Mouse (Mus musculus): ENCODE measurements around the gene Pcdh9.
"Not testable (repeated sequence)": the region's sequence is repeated elsewhere in the genome, so short reads cannot be mapped to it uniquely, and the experiment has no call there.

The Pcdh9 gene

GRCm38 (mm10) chr14:93381163-93381562, 509.3 kb downstream of the Pcdh9 start:
- DNase-seq (ENCODE audit: low read depth, low spot score) = peak; percentile 60

DNA sequence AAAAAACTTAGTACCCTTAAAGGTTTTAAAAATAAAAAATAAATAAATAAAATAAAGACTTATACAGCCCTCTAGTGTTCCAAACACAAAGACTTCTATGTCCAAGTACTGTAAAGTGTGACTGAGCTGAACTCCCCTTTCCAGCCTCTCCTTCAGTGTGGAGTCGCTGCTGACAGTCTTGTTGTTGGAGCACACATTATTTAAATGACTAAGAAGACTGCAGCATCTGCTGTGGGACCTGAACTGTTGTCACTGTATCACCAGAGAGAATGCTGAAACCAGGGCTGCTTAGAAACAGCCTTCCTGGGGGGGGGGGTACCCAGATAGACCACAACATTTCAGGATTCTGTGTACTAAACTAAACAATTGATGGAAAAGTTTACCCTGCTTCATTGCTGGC, 509.7 kb downstream of the Pcdh9 start:
- peak; percentile 21 for DNase-seq (ENCODE audit: low read depth, low spot score)

DNA sequence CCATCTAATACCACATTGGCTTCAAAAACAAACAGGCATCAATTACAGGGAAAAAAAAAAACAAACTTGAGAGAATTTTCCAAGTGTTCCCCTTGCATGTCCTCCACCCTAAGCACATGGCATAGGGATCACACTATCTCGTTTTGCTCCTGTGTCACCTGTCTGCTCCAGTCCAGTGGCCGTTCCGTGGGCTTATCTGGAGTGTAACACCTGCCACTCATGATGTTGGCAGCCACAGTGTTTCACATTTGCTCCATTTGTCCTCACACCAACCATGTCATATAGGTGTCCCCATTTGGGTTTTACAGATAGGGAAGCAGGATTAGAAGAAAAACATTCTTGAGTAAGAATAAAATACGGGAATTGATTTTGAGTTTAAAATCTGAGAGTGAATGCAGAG, 514.3 kb downstream of the Pcdh9 start:
- DNase-seq (ENCODE audit: low read depth, low spot score) = no peak

- peak; percentile 21 for DNase-seq (ENCODE audit: low read depth, low spot score)
Measured at GRCm38 (mm10) chr14:93374181-93374580, 516.3 kb downstream of the Pcdh9 start.

GRCm38 (mm10) chr14:93354150-93354549, 536.3 kb downstream of the Pcdh9 start:
- DNase-seq (ENCODE audit: low read depth, low spot score) = no peak

GRCm38 (mm10) chr14:93350906-93351305, 539.6 kb downstream of the Pcdh9 start:
- peak; percentile 61 for DNase-seq (ENCODE audit: low read depth, low spot score)

DNA sequence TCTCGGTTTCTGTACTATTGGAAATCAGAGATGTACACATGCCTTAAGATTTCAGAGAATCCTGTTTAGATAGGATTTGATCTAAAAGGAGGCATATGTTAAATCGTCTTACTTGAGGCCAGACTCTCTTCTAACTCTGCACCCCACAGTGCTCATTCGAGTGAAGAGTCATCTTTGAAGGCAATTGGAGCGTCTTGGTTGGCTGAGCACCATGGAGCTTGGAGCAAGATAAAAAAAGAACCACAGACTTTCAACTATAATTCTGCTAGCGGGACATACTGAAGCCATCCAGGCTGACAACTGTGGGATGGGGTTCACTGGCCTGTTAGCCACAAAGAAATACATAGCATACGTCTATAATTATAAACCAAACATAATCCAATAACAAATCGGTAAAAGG, 541.3 kb downstream of the Pcdh9 start:
- no peak for DNase-seq (ENCODE audit: low read depth, low spot score)

DNA sequence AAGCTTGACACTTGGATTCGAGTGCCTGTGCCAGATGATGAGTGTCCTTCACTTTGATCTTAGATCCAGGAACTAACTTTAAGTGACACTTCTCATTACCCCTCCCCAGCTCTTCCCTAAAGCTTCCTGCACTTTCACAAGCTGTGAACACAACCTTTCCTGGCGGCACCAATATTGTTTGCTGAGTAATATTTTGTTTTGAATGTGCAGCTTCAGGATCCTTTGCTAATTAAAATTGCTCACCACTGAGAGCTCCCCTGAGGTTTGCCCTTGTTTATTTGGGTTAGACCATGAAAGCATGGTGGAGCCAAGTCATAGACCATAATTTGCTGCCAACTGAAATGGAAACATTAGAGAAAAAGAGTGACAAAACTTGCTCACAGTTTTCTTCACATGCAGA, 543.4 kb downstream of the Pcdh9 start:
- no peak for DNase-seq (ENCODE audit: low read depth, low spot score)

DNA sequence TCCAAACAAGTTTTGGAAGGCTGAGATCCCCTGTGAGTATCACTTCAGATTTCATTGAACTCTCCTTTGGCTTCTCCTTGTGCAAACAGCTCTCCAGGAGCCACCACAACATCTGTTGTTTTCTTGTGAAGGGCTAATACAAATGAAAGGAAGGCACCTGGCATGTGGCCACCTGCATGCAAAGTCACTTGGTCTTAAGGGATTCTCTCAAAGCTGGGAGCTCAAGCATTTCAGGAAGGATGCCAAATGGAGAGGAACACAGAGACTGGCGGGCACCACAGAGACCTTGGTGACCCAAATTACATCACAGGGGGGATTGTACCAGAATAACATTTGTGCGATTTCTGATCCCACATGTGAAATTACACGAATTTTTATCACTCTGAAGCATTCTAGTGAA, 547.7 kb downstream of the Pcdh9 start:
- DNase-seq (ENCODE audit: low read depth, low spot score) = no peak

- DNase-seq (ENCODE audit: low read depth, low spot score) = no peak
Measured at GRCm38 (mm10) chr14:93341390-93341789, 549.1 kb downstream of the Pcdh9 start.

DNA sequence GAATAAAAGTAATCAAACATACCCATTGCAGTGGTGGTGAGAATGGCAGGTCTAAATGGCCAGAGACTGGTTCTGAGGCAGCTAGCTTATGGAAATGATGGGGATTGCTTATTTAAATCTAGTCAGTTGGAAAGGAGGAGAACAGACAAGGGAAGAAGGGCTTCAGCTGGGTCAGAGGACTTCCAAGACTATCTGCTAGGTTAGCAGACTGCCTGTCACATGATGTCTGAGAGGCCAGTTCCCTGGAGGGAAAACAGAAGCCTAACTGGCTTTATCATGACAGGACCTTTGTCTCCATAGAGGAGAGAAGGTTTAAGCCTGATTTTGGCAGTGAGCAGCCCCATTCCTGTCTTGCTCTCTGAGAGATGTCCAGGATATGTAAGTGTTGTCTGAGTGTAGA, 561.2 kb downstream of the Pcdh9 start:
- no peak for DNase-seq (ENCODE audit: low read depth, low spot score)

- no peak for DNase-seq (ENCODE audit: low read depth, low spot score)
Measured at GRCm38 (mm10) chr14:93317393-93317792, 573.1 kb downstream of the Pcdh9 start.

DNA sequence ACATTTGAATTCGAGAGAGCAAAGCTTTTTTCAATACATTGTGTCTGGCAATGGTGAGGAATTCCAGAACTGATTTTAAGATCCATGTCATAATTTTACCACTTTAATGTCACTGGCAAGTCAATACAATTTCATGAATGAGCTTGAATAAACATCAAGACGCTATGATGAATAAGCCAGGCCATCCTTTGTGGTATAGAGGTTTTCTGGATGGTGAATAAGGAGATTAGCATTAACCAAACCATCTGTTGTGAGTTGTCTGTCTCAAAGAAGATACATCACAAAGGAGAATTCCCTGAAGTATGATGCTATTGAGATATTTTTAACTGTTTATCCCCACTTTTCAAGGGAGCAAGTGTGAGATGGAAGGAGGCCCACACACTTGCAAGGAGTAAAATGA, 602.1 kb downstream of the Pcdh9 start:
- no peak for DNase-seq (ENCODE audit: low read depth, low spot score)

DNA sequence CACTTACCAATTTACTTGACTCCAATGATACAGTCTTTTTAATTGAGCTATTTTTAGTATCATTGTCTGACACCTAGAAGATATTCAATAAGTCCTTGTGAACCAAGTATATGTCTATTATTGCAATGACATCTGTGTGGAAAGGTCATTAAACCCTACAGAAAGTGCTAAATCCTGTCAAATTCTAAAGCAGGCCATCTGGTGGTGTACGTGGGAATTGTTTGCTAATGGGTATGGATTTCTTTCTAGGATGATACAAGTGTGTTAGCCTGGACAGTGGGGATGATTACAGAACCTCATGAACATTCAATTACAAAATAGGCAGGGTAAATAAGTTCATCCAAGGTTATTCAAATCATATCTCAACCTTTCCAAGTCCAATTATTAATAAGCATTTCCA, 602.8 kb downstream of the Pcdh9 start:
- no peak for DNase-seq (ENCODE audit: low read depth, low spot score)

GRCm38 (mm10) chr14:93285136-93285535, 605.3 kb downstream of the Pcdh9 start:
- no peak for DNase-seq (ENCODE audit: low read depth, low spot score)

DNA sequence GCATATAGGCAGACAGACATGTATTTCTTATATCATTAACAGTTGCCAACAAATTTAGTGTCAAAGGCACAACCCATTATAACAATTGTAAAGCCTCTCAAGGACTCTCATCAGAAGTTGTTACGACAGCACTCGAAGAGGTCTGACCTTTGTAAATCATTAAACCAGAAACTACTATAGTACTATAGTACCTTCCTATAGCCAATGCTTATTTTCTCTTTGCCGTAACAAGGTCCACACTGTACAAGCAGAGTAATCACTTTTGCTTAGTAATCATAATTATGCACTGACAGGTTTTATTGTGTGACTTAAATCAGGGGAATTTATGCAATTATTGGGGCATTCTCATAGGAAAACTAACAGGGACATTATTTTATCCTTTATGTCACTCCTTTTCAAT, 606.5 kb downstream of the Pcdh9 start:
- DNase-seq (ENCODE audit: low read depth, low spot score) = no peak

DNA sequence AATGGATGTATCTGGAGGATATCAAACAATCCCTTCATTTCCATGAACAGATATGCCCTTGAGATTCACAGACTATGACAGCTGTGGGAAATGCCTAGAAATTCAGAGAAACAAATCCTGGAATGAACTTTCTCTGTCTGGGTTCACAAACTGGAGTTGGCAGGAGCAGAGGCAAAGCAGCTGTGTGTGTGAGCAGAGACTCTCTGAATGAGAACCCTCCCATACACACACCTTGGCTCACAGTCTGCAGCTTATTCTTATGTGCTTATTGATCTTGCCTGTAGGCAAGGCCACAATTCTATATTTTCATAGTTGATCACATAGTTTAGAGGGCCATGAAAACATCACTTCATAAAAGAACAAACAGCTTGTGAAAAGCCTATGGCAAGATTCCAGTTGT, 614.8 kb downstream of the Pcdh9 start:
- no peak for DNase-seq (ENCODE audit: low read depth, low spot score)

DNA sequence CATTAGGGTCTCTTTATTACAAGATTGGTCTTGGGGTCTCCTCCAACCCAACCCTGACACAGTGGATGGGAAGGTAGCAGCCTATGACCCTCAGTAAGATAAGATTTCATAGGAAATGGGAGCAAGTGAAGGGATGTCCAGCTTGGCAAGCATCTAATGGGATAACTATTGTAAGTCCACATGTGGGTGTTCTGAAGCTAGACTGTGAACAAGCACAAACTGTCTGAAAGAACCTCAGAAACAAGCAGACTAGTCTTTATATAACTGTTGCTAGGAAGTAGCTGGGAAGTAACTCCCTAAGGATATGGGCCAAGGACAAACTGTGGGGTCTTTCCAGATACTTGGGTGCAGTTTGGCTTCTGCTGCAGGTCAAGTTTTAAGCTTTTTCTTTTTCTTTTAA, 615.7 kb downstream of the Pcdh9 start:
- DNase-seq (ENCODE audit: low read depth, low spot score) = peak; percentile 39

- DNase-seq (ENCODE audit: low read depth, low spot score) = no peak
Measured at GRCm38 (mm10) chr14:93253411-93253810, 637.1 kb downstream of the Pcdh9 start.

DNA sequence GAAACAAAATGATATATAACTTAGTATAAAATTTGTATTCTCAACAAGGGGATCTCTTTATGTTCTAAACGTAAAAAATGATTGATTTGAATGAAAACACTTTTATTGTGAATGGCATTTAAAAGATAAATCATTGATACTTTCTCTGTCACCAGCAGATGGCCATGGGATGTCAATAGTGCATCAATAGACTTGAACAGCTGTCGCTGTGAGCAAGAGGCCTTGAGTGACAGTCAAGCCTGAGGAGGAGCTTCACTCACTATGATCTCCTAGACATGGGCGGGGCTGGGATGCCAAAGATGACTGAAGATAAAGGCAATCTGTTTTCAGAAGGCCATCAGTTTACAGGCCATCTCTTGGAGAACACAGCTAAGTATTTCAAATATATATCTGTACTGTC, 650.2 kb downstream of the Pcdh9 start:
- DNase-seq (ENCODE audit: low read depth, low spot score) = no peak

DNA sequence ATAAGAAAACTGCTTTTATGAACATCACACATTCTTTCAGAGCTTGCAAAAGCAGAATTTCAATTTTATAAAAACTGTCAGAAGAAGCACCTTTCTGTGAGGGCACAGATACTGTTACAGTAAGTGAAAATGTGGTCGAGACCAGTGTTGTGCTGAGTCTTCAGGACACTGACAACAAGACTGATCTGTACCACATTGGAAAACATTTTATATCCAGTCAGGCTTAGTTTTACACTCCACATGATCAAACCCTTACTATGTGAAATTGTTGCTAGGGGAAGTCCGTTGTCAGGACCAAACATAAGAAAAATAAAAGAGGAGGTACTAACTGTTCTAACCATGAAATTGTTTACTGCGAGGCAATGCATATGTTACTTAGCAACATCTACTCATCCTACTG, 656.1 kb downstream of the Pcdh9 start:
- DNase-seq (ENCODE audit: low read depth, low spot score) = no peak

DNA sequence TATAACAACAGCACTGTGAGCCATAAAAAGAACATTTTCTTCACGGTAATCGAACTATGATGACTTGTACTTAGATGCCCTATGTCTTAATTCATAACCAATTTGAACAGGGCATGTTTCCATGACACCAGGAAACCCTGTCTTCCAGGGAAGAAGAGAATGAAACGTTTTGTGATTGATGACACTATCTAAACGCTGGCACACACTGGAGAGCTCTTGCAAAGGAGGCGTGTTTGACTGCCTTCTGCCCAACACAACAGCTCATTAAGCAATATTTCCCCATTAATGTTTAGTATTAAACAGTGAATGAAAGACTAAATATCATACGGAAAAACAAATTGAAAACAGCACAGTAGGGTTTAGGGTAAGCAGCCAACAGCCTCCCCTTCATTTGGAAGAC, 656.9 kb downstream of the Pcdh9 start:
- DNase-seq (ENCODE audit: low read depth, low spot score) = no peak

GRCm38 (mm10) chr14:93214846-93215245, 675.6 kb downstream of the Pcdh9 start:
- not testable (repeated sequence) for DNase-seq (ENCODE audit: low read depth, low spot score)

GRCm38 (mm10) chr14:93199791-93200190, 690.7 kb downstream of the Pcdh9 start:
- no peak for DNase-seq (ENCODE audit: low read depth, low spot score)

All from telencephalon, adult 2 months (tissue).